Mouse (Mus musculus): Measurements from ENCODE around the gene 4930556J24Rik. TPM values are rescaled to one million over a fixed set of nuclear protein-coding genes. Genes with fewer than 3 reads are reported as not detected.
A peak's percentile ranks its signal among the peaks of the same experiment; 100 is the strongest.
"Not testable (repeated sequence)": the region's sequence is repeated elsewhere in the genome, so short reads cannot be mapped to it uniquely, and the experiment has no call there.

Gene 4930556J24Rik
- polyA plus RNA-seq, 1 experiment: not detected

- TF ChIP-seq CTCF (IDR thresholded peaks at IDR 0.05; ENCODE audit: insufficient read depth, low read length) (no peak), POLR2A (IDR thresholded peaks at IDR 0.05; ENCODE audit: borderline replicate concordance, extremely low read depth, low read depth, low read length) (peak; percentile 26; the same call in 1 of the 2 replicates)
- DNase-seq: peak; percentile 93
- H3K4me1 ChIP-seq (ENCODE audit: control insufficient read depth, insufficient read depth, low read length): peaks cover 20% of the 10 kb centered on the region
- under 1% methylated on average over 65 of the region's 65 CpGs for WGBS
- peak overlapping the region; percentile 82 for H3K4me3 ChIP-seq (replicated peaks; ENCODE audit: extremely low read depth, low read depth, low read length)
Observed at GRCm38 (mm10) chr11:3913316-3914108, 63.1 kb downstream of the 4930556J24Rik start.

- H3K4me3 ChIP-seq (replicated peaks; ENCODE audit: extremely low read depth, low read depth, low read length): peak overlapping the region; percentile 82
- TF ChIP-seq POLR2A (IDR thresholded peaks at IDR 0.05; ENCODE audit: borderline replicate concordance, extremely low read depth, low read depth, low read length): 0 out of 2 replicates have a peak, but pooled peaks have one; percentile 10
- TF ChIP-seq CTCF (IDR thresholded peaks at IDR 0.05; ENCODE audit: insufficient read depth, low read length): no peak
- H3K4me1 ChIP-seq (ENCODE audit: control insufficient read depth, insufficient read depth, low read length): peaks cover 20% of the 10 kb centered on the region
- peak; percentile 51 for DNase-seq
- 2% methylated on average over 16 of the region's 16 CpGs for WGBS
Observed at GRCm38 (mm10) chr11:3912875-3913271, 63.7 kb downstream of the 4930556J24Rik start.

- 32% methylated on average over 19 of the region's 19 CpGs for WGBS
- no peak for DNase-seq
- TF ChIP-seq POLR2A (IDR thresholded peaks at IDR 0.05; ENCODE audit: borderline replicate concordance, extremely low read depth, low read depth, low read length) (no peak), CTCF (IDR thresholded peaks at IDR 0.05; ENCODE audit: insufficient read depth, low read length) (no peak)
- Histone ChIP-seq H3K4me3 (replicated peaks; ENCODE audit: extremely low read depth, low read depth, low read length) (peak overlapping the region; percentile 82), H3K4me1 (ENCODE audit: control insufficient read depth, insufficient read depth, low read length) (peaks cover 20% of the 10 kb centered on the region)
Observed at GRCm38 (mm10) chr11:3912100-3912874, 64.3 kb downstream of the 4930556J24Rik start.

- 79% methylated on average over 6 of the region's 6 CpGs for WGBS
- H3K4me1 ChIP-seq (ENCODE audit: control insufficient read depth, insufficient read depth, low read length): peaks cover 20% of the 10 kb centered on the region
Observed at GRCm38 (mm10) chr11:3911440-3911839, 65.1 kb downstream of the 4930556J24Rik start.

GRCm38 (mm10) chr11:3910513-3911310 lies 65.9 kb downstream of the 4930556J24Rik start:
- Histone ChIP-seq H3K4me1 (ENCODE audit: control insufficient read depth, insufficient read depth, low read length) (peaks cover 20% of the 10 kb centered on the region), H3K4me3 (replicated peaks; ENCODE audit: extremely low read depth, low read depth, low read length) (peak overlapping the region; percentile 14)
- TF ChIP-seq CTCF (IDR thresholded peaks at IDR 0.05; ENCODE audit: insufficient read depth, low read length) (no peak), POLR2A (IDR thresholded peaks at IDR 0.05; ENCODE audit: borderline replicate concordance, extremely low read depth, low read depth, low read length) (no peak; the same call in 1 of the 2 replicates)
- 60% methylated on average over 5 of the region's 5 CpGs for WGBS
- no peak for DNase-seq

More at GRCm38 (mm10) chr11:3911440-3911839, 65.1 kb downstream of the 4930556J24Rik start:
- not testable (repeated sequence) for DNase-seq
- peak overlapping the region; percentile 11 for H3K4me3 ChIP-seq (replicated peaks; ENCODE audit: extremely low read depth, low read depth, low read length)

- TF ChIP-seq POLR2A (IDR thresholded peaks at IDR 0.05; ENCODE audit: borderline replicate concordance, extremely low read depth, low read depth, low read length) (no peak), CTCF (IDR thresholded peaks at IDR 0.05; ENCODE audit: insufficient read depth, low read length) (no peak)
- no peak for DNase-seq
- Histone ChIP-seq H3K4me1 (ENCODE audit: control insufficient read depth, insufficient read depth, low read length) (peaks cover 20% of the 10 kb centered on the region), H3K4me3 (replicated peaks; ENCODE audit: extremely low read depth, low read depth, low read length) (no peak overlapping the region)
- 77% methylated on average over 4 of the region's 4 CpGs for WGBS
Observed at GRCm38 (mm10) chr11:3909236-3909635, 67.3 kb downstream of the 4930556J24Rik start.

GRCm38 (mm10) chr11:3905446-3905845 lies 71.1 kb downstream of the 4930556J24Rik start:
- Histone ChIP-seq H3K4me3 (replicated peaks; ENCODE audit: extremely low read depth, low read depth, low read length) (no peak overlapping the region), H3K4me1 (ENCODE audit: control insufficient read depth, insufficient read depth, low read length) (peaks cover 8% of the 10 kb centered on the region)
- no peak for DNase-seq
- TF ChIP-seq POLR2A (IDR thresholded peaks at IDR 0.05; ENCODE audit: borderline replicate concordance, extremely low read depth, low read depth, low read length) (no peak), CTCF (IDR thresholded peaks at IDR 0.05; ENCODE audit: insufficient read depth, low read length) (no peak)
- 69% methylated on average over 1 of the region's 1 CpGs for WGBS

- no peak for TF ChIP-seq CTCF (IDR thresholded peaks at IDR 0.05; ENCODE audit: insufficient read depth, low read length)
- TF ChIP-seq POLR2A (IDR thresholded peaks at IDR 0.05; ENCODE audit: borderline replicate concordance, extremely low read depth, low read depth, low read length): no peak
- H3K4me1 ChIP-seq (ENCODE audit: control insufficient read depth, insufficient read depth, low read length): peaks cover 5% of the 10 kb centered on the region
- no peak for DNase-seq
- H3K4me3 ChIP-seq (replicated peaks; ENCODE audit: extremely low read depth, low read depth, low read length): no peak overlapping the region
- WGBS: 84% methylated on average over 6 of the region's 6 CpGs
Observed at GRCm38 (mm10) chr11:3904673-3905072, 71.9 kb downstream of the 4930556J24Rik start.

GRCm38 (mm10) chr11:3903046-3903445 lies 73.5 kb downstream of the 4930556J24Rik start:
- WGBS: 27% methylated on average over 5 of the region's 5 CpGs
- Histone ChIP-seq H3K4me3 (replicated peaks; ENCODE audit: extremely low read depth, low read depth, low read length) (no peak overlapping the region), H3K4me1 (ENCODE audit: control insufficient read depth, insufficient read depth, low read length) (0 out of 2 replicates have a peak, but pooled peaks cover 2% of the 10 kb centered on the region)
- TF ChIP-seq CTCF (IDR thresholded peaks at IDR 0.05; ENCODE audit: insufficient read depth, low read length) (no peak), POLR2A (IDR thresholded peaks at IDR 0.05; ENCODE audit: borderline replicate concordance, extremely low read depth, low read depth, low read length) (peak; percentile 17; the same call in 1 of the 2 replicates)
- peak; percentile 79 for DNase-seq
